In the genomic region with DNA sequence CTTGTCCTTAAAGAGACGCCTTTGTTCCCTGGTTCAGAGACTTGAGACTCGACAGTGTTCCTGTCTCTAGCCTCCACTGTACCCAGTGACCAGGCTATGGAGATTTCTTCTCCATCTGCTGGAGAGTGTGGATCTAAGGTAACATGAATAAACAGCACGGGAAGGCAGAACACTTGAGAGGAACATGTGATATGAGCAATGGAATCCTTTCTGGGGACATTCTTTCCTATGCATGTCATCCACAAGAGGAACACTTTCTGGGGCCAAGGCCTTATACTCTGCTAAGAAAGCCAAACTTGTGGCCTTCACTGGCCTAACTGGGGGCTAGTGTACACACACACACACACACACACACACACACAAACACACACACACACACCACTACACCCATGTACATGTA, we compare ENCODE assay signal across 26 mouse cellular contexts. TPM values are rescaled to one million over a fixed set of nuclear protein-coding genes. Genes with fewer than 3 reads are reported as not detected.
DNase-seq lines count a peak whose midpoint lies in the region; ATAC-seq and TF ChIP-seq lines count a peak whose summit lies in the region.
"Had no signal": no experiment of that assay in that cellular context is flagged by ENCODE, and none has a peak within 500 bp of the region (broad histone marks: within the 10 kb centered on the region; RNA-seq: fewer than 3 reads in every experiment).

No protein-coding gene starts in this region.

- no peak for TF ChIP-seq CTCF in heart, adult 2 months (IDR thresholded peaks at IDR 0.05)
- TF ChIP-seq CTCF in lung, postnatal 0 days (IDR thresholded peaks at IDR 0.05), result no peak; the same call in 1 of the 2 replicates
- TF ChIP-seq CTCF in embryonic fibroblast, embryonic 13.5 days (IDR thresholded peaks at IDR 0.05; ENCODE audit: borderline replicate concordance, insufficient read depth, low read length), result no peak

- no peak overlapping the region for H3K4me2 ChIP-seq in lung, postnatal 0 days (replicated peaks; ENCODE audit: low read depth, low read length)
- H3K4me2 ChIP-seq: embryonic facial prominence, embryonic 12.5 days; forebrain, embryonic 13.5 days; hindbrain, embryonic 13.5 days; kidney, embryonic 15.5 days; limb, embryonic 13.5 days; liver, embryonic 12.5 days; lung, embryonic 15.5 days had no signal

- TF ChIP-seq POLR2A in heart, adult 2 months (IDR thresholded peaks at IDR 0.05; ENCODE audit: insufficient read depth, low read depth, low read length), result no peak
- TF ChIP-seq POLR2A in embryonic fibroblast, embryonic 13.5 days (IDR thresholded peaks at IDR 0.05; ENCODE audit: low read depth, low read length), result no peak

- peak; percentile 79 for ATAC-seq in lung, postnatal 0 days
- ATAC-seq: forebrain, embryonic 13.5 days; liver, embryonic 12.5 days had no signal

- H3K4me1 ChIP-seq in heart, adult 2 months (ENCODE audit: control insufficient read depth, insufficient read depth, low read length), result peaks cover 4% of the 10 kb centered on the region
- H3K4me1 ChIP-seq in lung, postnatal 0 days (ENCODE audit: insufficient read depth, low read depth, low read length), result no peaks in the 10 kb centered on the region
- H3K4me1 ChIP-seq in embryonic fibroblast, embryonic 13.5 days (ENCODE audit: control insufficient read depth, insufficient read depth, low read length), result peaks cover 7% of the 10 kb centered on the region; the same call in 1 of the 2 replicates
- H3K4me1 ChIP-seq: embryonic facial prominence, embryonic 12.5 days; forebrain, embryonic 13.5 days; hindbrain, embryonic 13.5 days; kidney, embryonic 15.5 days; limb, embryonic 13.5 days; liver, embryonic 12.5 days had no signal

- WGBS in heart, adult 2 months, result 38% methylated on average over 3 of the region's 3 CpGs
- 57% methylated on average over 3 of the region's 3 CpGs for WGBS in lung, postnatal 0 days

- intact Hi-C loops in heart, adult 2 months (cut with DNase I), result no loop called here
- intact Hi-C loops in heart, postnatal 10 days (cut with DNase I), result no loop called here
- intact Hi-C loops in left cerebral cortex, postnatal 10 days (cut with DNase I), result no loop called here

- H3K27me3 ChIP-seq in heart, adult 2 months (ENCODE audit: control insufficient read depth, insufficient read depth, low read length), result no peaks in the 10 kb centered on the region
- H3K27me3 ChIP-seq in lung, postnatal 0 days (replicated peaks; ENCODE audit: insufficient read depth, low read length), result no peaks in the 10 kb centered on the region
- H3K27me3 ChIP-seq: CH12.LX; embryonic facial prominence, embryonic 12.5 days; forebrain, embryonic 13.5 days; hindbrain, embryonic 13.5 days; kidney, embryonic 15.5 days; limb, embryonic 13.5 days; liver, embryonic 12.5 days; lung, embryonic 15.5 days had no signal

- H3K79me2 ChIP-seq in heart, adult 2 months (replicated peaks; ENCODE audit: control insufficient read depth, insufficient read depth, low read length), result no peaks in the 10 kb centered on the region

- H3K27ac ChIP-seq in heart, adult 2 months, result peak overlapping the region; percentile 69
- H3K27ac ChIP-seq in lung, postnatal 0 days (ENCODE audit: low read length), result peak overlapping the region; percentile 43; the same call in 1 of the 2 replicates
- peak overlapping the region; percentile 21; the same call in 1 of the 2 replicates for H3K27ac ChIP-seq in embryonic fibroblast, embryonic 13.5 days (ENCODE audit: insufficient read depth, low read length)
- H3K27ac ChIP-seq: embryonic facial prominence, embryonic 12.5 days; forebrain, embryonic 13.5 days; hindbrain, embryonic 13.5 days; kidney, embryonic 15.5 days; limb, embryonic 13.5 days; liver, embryonic 12.5 days; lung, embryonic 15.5 days had no signal

- H3K4me3 ChIP-seq in heart, adult 2 months, result no peak overlapping the region
- no peak overlapping the region for H3K4me3 ChIP-seq in lung, postnatal 0 days (ENCODE audit: low read depth, low read length)
- no peak overlapping the region for H3K4me3 ChIP-seq in embryonic fibroblast, embryonic 13.5 days (ENCODE audit: insufficient read depth, low read length)
- H3K4me3 ChIP-seq: embryonic facial prominence, embryonic 12.5 days; erythroblast, embryonic 14.5 days; forebrain, embryonic 13.5 days; hindbrain, embryonic 13.5 days; kidney, embryonic 15.5 days; limb, embryonic 13.5 days; liver, embryonic 12.5 days; lung, embryonic 15.5 days had no signal

- no peak overlapping the region for H3K9ac ChIP-seq in heart, adult 2 months (ENCODE audit: low read depth, low read length)
- H3K9ac ChIP-seq in lung, postnatal 0 days (replicated peaks; ENCODE audit: low read depth), result no peak overlapping the region
- H3K9ac ChIP-seq: embryonic facial prominence, embryonic 12.5 days; forebrain, embryonic 13.5 days; hindbrain, embryonic 13.5 days; kidney, embryonic 15.5 days; limb, embryonic 13.5 days; liver, embryonic 12.5 days; lung, embryonic 15.5 days had no signal

- no peaks in the 10 kb centered on the region for H3K36me3 ChIP-seq in heart, adult 2 months (ENCODE audit: control insufficient read depth, insufficient read depth, low read length)
- no peaks in the 10 kb centered on the region for H3K36me3 ChIP-seq in lung, postnatal 0 days (ENCODE audit: insufficient read depth, low read length)
- H3K36me3 ChIP-seq: embryonic facial prominence, embryonic 12.5 days; G1E; hindbrain, embryonic 13.5 days; kidney, embryonic 15.5 days; limb, embryonic 13.5 days; liver, embryonic 12.5 days; lung, embryonic 15.5 days had no signal

- H3K9me3 ChIP-seq in lung, postnatal 0 days (ENCODE audit: low read length), result no peaks in the 10 kb centered on the region
- H3K9me3 ChIP-seq: embryonic facial prominence, embryonic 12.5 days; forebrain, embryonic 13.5 days; G1E; hindbrain, embryonic 13.5 days; kidney, embryonic 15.5 days; limb, embryonic 13.5 days; liver, embryonic 12.5 days; lung, embryonic 15.5 days had no signal

- no peak for DNase-seq in heart, adult 2 months
- no peak for DNase-seq in heart, postnatal 4 days
- peak; percentile 59 for DNase-seq in lung, postnatal 0 days (ENCODE audit: low spot score)
- DNase-seq in lung, postnatal 14 days, result no peak
- peak; percentile 45 to 53 for DNase-seq in heart, postnatal 10 days
- no peak for DNase-seq in left cerebral cortex, postnatal 10 days (ENCODE audit: extremely low spot score in 1 of 2, low spot score in 2 of 2)
- DNase-seq: adrenal gland, adult 2 months; B cell, adult 2 months; cerebellum, adult 11-12 months; cerebellum, postnatal 14 days; kidney, adult 11 months; kidney, postnatal 36 days; midbrain, embryonic 14.5 days; right cerebral cortex, postnatal 14 days; thymus, postnatal 14 days had no signal

- 0 out of 2 replicates have a peak, but pooled peaks have one; percentile 17 for TF ChIP-seq EP300 in heart, adult 2 months (IDR thresholded peaks at IDR 0.05; ENCODE audit: insufficient read depth, low read depth, low read length)
- peak; percentile 80 for TF ChIP-seq EP300 in lung, postnatal 0 days (IDR thresholded peaks at IDR 0.05)

RNA-seq across cellular contexts. Expression of gene Prkar1a, which starts 32.4 kb away (rescaled TPM):
- total RNA-seq in heart, adult 2 months (2021), result 100 to 1,000 TPM; 363 to 378 TPM
- polyA plus RNA-seq in heart, adult 2 months (2012; rRNA removed), result 169 and 248 TPM in 2 replicates
- 100 to 1,000 TPM; 629 to 659 TPM for total RNA-seq in heart, postnatal 4 days (2021)
- 305 TPM in 2 replicates for polyA plus RNA-seq in lung, postnatal 0 days (2015; fragmentation: Nextera tagmentation; extraction: Ambion mirVana)
- polyA plus RNA-seq in embryonic fibroblast, embryonic 13.5 days (2011; ENCODE audit: insufficient read length, low read depth, missing spikeins), result 215 and 254 TPM in 2 replicates
- total RNA-seq in heart, postnatal 10 days (2021), result 100 to 1,000 TPM; 550 to 591 TPM
- total RNA-seq in left cerebral cortex, postnatal 10 days (2021), result 100 to 1,000 TPM; 412 to 433 TPM

RNA-seq across cellular contexts. Expression of gene Fam20a, which starts 40.5 kb away (rescaled TPM):
- 1 to 10 TPM; 5.8 to 6.3 TPM for total RNA-seq in heart, adult 2 months (2021)
- 6.1 and 7.9 TPM in 2 replicates for polyA plus RNA-seq in heart, adult 2 months (2012; rRNA removed)
- 1 to 10 TPM; 5.1 to 5.8 TPM for total RNA-seq in heart, postnatal 4 days (2021)
- 8.4 and 12.5 TPM in 2 replicates for polyA plus RNA-seq in lung, postnatal 0 days (2015; fragmentation: Nextera tagmentation; extraction: Ambion mirVana)
- 38.4 and 44.6 TPM in 2 replicates for polyA plus RNA-seq in embryonic fibroblast, embryonic 13.5 days (2011; ENCODE audit: insufficient read length, low read depth, missing spikeins)
- total RNA-seq in heart, postnatal 10 days (2021), result 1 to 10 TPM; 6.2 to 7.6 TPM
- 10 to 100 TPM; 12.0 to 14.2 TPM for total RNA-seq in left cerebral cortex, postnatal 10 days (2021)
- polyA plus RNA-seq: erythroblast, embryonic 14.5 days; G1E had no signal

Comparison
In these comparisons a context has a peak if more than half of its experiments do, and no peak if none do; other contexts are left out.
1. DNase-seq: peak in lung, postnatal 0 days (single experiment) and heart, postnatal 10 days (2 of 2); none in heart, adult 2 months (0 of 2), heart, postnatal 4 days (single experiment), lung, postnatal 14 days (single experiment) and left cerebral cortex, postnatal 10 days (0 of 2).
2. Peak in every context shown above with its lines, with median percentiles within 50 percentile points of each other: H3K27ac ChIP-seq.